Mouse (Mus musculus) stomach, postnatal 0 days (tissue): ENCODE measurements around the gene Pip4k2a.

Experiments used
- CTCF ChIP-seq: IDR thresholded peaks from 2 replicates; pipeline ENCODE4 v1.5.1; 2016; ENCODE audit warnings: antibody characterized with exemption, low read depth, mild to moderate bottlenecking, moderate library complexity
- EP300 ChIP-seq: optimal IDR thresholded peaks from 2 replicates; pipeline ENCODE3; 2016; ENCODE audit warnings: antibody characterized with exemption

GRCm38 (mm10) chr2:18909713-18910112, 88.2 kb downstream of the Pip4k2a start:
- TF ChIP-seq CTCF (no peak), EP300 (no peak)
